In genomic region chr7:5052931-5053343, GRCm38 (mm10) we compare ENCODE assay signal across 8 mouse cellular contexts. TPM values are rescaled to one million over a fixed set of nuclear protein-coding genes. Genes with fewer than 3 reads are reported as not detected.
DNase-seq lines count a peak whose midpoint lies in the region; ATAC-seq and TF ChIP-seq lines count a peak whose summit lies in the region.

No protein-coding gene starts in this region.

- peak overlapping the region; percentile 90 for H3K4me2 ChIP-seq in forebrain, embryonic 14.5 days (ENCODE audit: low read length)
- H3K4me2 ChIP-seq in liver, embryonic 16.5 days (ENCODE audit: low read depth, low read length) = 0 out of 2 replicates have a peak overlapping the region, but pooled peaks have one; percentile 4

- H3K9me3 ChIP-seq in ES-Bruce4 (replicated peaks; ENCODE audit: control insufficient read depth, insufficient read depth, low read length, poor library complexity, severe bottlenecking) = no peaks in the 10 kb centered on the region
- no peaks in the 10 kb centered on the region for H3K9me3 ChIP-seq in forebrain, embryonic 14.5 days (replicated peaks; ENCODE audit: control insufficient read depth, low read length)
- no peaks in the 10 kb centered on the region for H3K9me3 ChIP-seq in liver, embryonic 16.5 days (replicated peaks; ENCODE audit: control insufficient read depth, low read length)

- intact Hi-C loops in heart, adult 2 months (cut with DNase I) = loop anchor here (5.0 kb wide), 1 partner anchor 186 kb away; no protein-coding TSS in a partner anchor

- H3K4me1 ChIP-seq in heart, adult 2 months (ENCODE audit: control insufficient read depth, insufficient read depth, low read length) = peaks cover 2% of the 10 kb centered on the region; the same call in 1 of the 2 replicates
- peaks cover 5% of the 10 kb centered on the region for H3K4me1 ChIP-seq in ES-Bruce4 (ENCODE audit: control insufficient read depth, insufficient read depth, low read length)
- peaks cover 26% of the 10 kb centered on the region for H3K4me1 ChIP-seq in forebrain, embryonic 14.5 days (ENCODE audit: control insufficient read depth, insufficient read depth, low read length)
- H3K4me1 ChIP-seq in liver, embryonic 16.5 days (ENCODE audit: control insufficient read depth, low read depth, low read length) = peaks cover 4% of the 10 kb centered on the region

- no peak for ATAC-seq in forebrain, embryonic 14.5 days
- ATAC-seq in liver, embryonic 16.5 days (ENCODE audit: low read depth) = no peak

- H3K9ac ChIP-seq in heart, adult 2 months (ENCODE audit: low read depth, low read length) = peak overlapping the region; percentile 8
- peak overlapping the region; percentile 79 for H3K9ac ChIP-seq in ES-Bruce4 (ENCODE audit: low read depth, poor library complexity, severe bottlenecking)
- H3K9ac ChIP-seq in forebrain, embryonic 14.5 days (ENCODE audit: low read length) = peak overlapping the region; percentile 91
- H3K9ac ChIP-seq in liver, embryonic 16.5 days (ENCODE audit: low read depth, low read length) = no peak overlapping the region

- no peak for TF ChIP-seq CTCF in heart, adult 2 months (IDR thresholded peaks at IDR 0.05)
- no peak for TF ChIP-seq CTCF in ES-Bruce4 (IDR thresholded peaks at IDR 0.05; ENCODE audit: low read depth, low read length)

- peak overlapping the region; percentile 16; the same call in 1 of the 2 replicates for H3K4me3 ChIP-seq in heart, adult 2 months
- H3K4me3 ChIP-seq in ES-Bruce4 (ENCODE audit: low read depth, low read length) = peak overlapping the region; percentile 63
- H3K4me3 ChIP-seq in forebrain, embryonic 14.5 days (ENCODE audit: low read depth, low read length) = peak overlapping the region; percentile 78
- peak overlapping the region; percentile 1; the same call in 1 of the 2 replicates for H3K4me3 ChIP-seq in liver, embryonic 16.5 days (ENCODE audit: low read depth, low read length)

- H3K27me3 ChIP-seq in heart, adult 2 months (ENCODE audit: control insufficient read depth, insufficient read depth, low read length) = peaks cover 20% of the 10 kb centered on the region
- H3K27me3 ChIP-seq in ES-Bruce4 (ENCODE audit: control insufficient read depth, insufficient read depth, low read length, poor library complexity, severe bottlenecking) = no peaks in the 10 kb centered on the region
- peaks cover 51% of the 10 kb centered on the region for H3K27me3 ChIP-seq in forebrain, embryonic 14.5 days (replicated peaks; ENCODE audit: control insufficient read depth, insufficient read depth, low read length)
- H3K27me3 ChIP-seq in liver, embryonic 16.5 days (ENCODE audit: control insufficient read depth, insufficient read depth, low read depth, low read length) = peaks cover 94% of the 10 kb centered on the region

- no peak for TF ChIP-seq EP300 in heart, adult 2 months (IDR thresholded peaks at IDR 0.05; ENCODE audit: insufficient read depth, low read depth, low read length)
- no peak for TF ChIP-seq EP300 in ES-Bruce4 (IDR thresholded peaks at IDR 0.05; ENCODE audit: insufficient read depth, low read depth, low read length)

- peak in 1 of 2 experiments; percentile 33 for DNase-seq in heart, adult 2 months
- DNase-seq in heart, adult 8-10 months (ENCODE audit: low spot score) = no peak
- no peak for DNase-seq in forebrain, embryonic 14.5 days (ENCODE audit: low spot score)
- DNase-seq in frontal cortex, adult 2 months (ENCODE audit: extremely low spot score in 1 of 2, low spot score in 1 of 2) = no peak
- DNase-seq in layer of hippocampus, adult 11-12 months (ENCODE audit: low spot score) = no peak
- no peak for DNase-seq in left cerebral cortex, adult 11 months (ENCODE audit: low spot score)

- WGBS in heart, adult 2 months = 25% methylated on average over 45 of the region's 45 CpGs
- WGBS in forebrain, embryonic 14.5 days = 6% methylated on average over 45 of the region's 45 CpGs
- 3% methylated on average over 45 of the region's 45 CpGs for WGBS in liver, embryonic 16.5 days (ENCODE audit: insufficient replicate concordance)

- TF ChIP-seq POLR2A in heart, adult 2 months (IDR thresholded peaks at IDR 0.05; ENCODE audit: insufficient read depth, low read depth, low read length) = no peak
- no peak for TF ChIP-seq POLR2A in ES-Bruce4 (IDR thresholded peaks at IDR 0.05; ENCODE audit: insufficient read depth, low read length)

- H3K79me2 ChIP-seq in heart, adult 2 months (replicated peaks; ENCODE audit: control insufficient read depth, insufficient read depth, low read length) = no peaks in the 10 kb centered on the region

- no peak overlapping the region for H3K27ac ChIP-seq in heart, adult 2 months
- H3K27ac ChIP-seq in ES-Bruce4 (ENCODE audit: insufficient read depth, low read length) = no peak overlapping the region
- no peak overlapping the region for H3K27ac ChIP-seq in forebrain, embryonic 14.5 days (ENCODE audit: low read depth, low read length)
- H3K27ac ChIP-seq in liver, embryonic 16.5 days (ENCODE audit: low read length) = no peak overlapping the region

- no peaks in the 10 kb centered on the region for H3K36me3 ChIP-seq in heart, adult 2 months (ENCODE audit: control insufficient read depth, insufficient read depth, low read length)
- H3K36me3 ChIP-seq in ES-Bruce4 (ENCODE audit: control insufficient read depth, insufficient read depth, low read length, poor library complexity, severe bottlenecking) = no peaks in the 10 kb centered on the region
- no peaks in the 10 kb centered on the region for H3K36me3 ChIP-seq in forebrain, embryonic 14.5 days (ENCODE audit: control insufficient read depth, insufficient read depth, low read length)
- no peaks in the 10 kb centered on the region for H3K36me3 ChIP-seq in liver, embryonic 16.5 days (ENCODE audit: control insufficient read depth, insufficient read depth)

RNA-seq across cellular contexts. Expression of gene Zfp580, which starts 1.6 kb away (rescaled TPM):
- 1 to 10 TPM; 3.4 to 4.4 TPM for total RNA-seq in heart, adult 2 months (2021)
- polyA plus RNA-seq in heart, adult 2 months (2012; rRNA removed) = 7.4 and 12.7 TPM in 2 replicates
- total RNA-seq in heart, adult 8-10 months (2022) = 1 to 10 TPM; 3.2 to 4.4 (median 4.0) TPM
- 14.0 and 16.0 TPM in 2 replicates for polyA plus RNA-seq in ES-Bruce4 (2011; ENCODE audit: insufficient read depth, insufficient read length, low read depth, missing spikeins)
- 54.5 and 64.9 TPM in 2 replicates for polyA plus RNA-seq in forebrain, embryonic 14.5 days (2014; fragmentation: Nextera tagmentation; extraction: Ambion mirVana)
- polyA plus RNA-seq in liver, embryonic 16.5 days (2015; fragmentation: Nextera tagmentation; extraction: Ambion mirVana) = 0.89 and 1.8 TPM in 2 replicates
- polyA plus RNA-seq in frontal cortex, adult 2 months (2012; rRNA removed) = 49.7 and 56.0 TPM in 2 replicates

RNA-seq across cellular contexts. Expression of gene U2af2, which starts 9.0 kb away (rescaled TPM):
- total RNA-seq in heart, adult 2 months (2021) = 10 to 100 TPM; 65.6 to 68.5 TPM
- polyA plus RNA-seq in heart, adult 2 months (2012; rRNA removed) = 84.4 and 118 TPM in 2 replicates
- total RNA-seq in heart, adult 8-10 months (2022) = 10 to 100 TPM; 61.7 to 69.8 (median 64.9) TPM
- polyA plus RNA-seq in ES-Bruce4 (2011; ENCODE audit: insufficient read depth, insufficient read length, low read depth, missing spikeins) = 236 and 262 TPM in 2 replicates
- 124 and 133 TPM in 2 replicates for polyA plus RNA-seq in forebrain, embryonic 14.5 days (2014; fragmentation: Nextera tagmentation; extraction: Ambion mirVana)
- polyA plus RNA-seq in liver, embryonic 16.5 days (2015; fragmentation: Nextera tagmentation; extraction: Ambion mirVana) = 48.2 and 48.8 TPM in 2 replicates
- polyA plus RNA-seq in frontal cortex, adult 2 months (2012; rRNA removed) = 225 and 229 TPM in 2 replicates

RNA-seq across cellular contexts. Expression of gene Zfp784, which starts 14.7 kb away (rescaled TPM):
- 1 to 10 TPM; 5.0 to 5.6 TPM for total RNA-seq in heart, adult 2 months (2021)
- 6.7 and 7.0 TPM in 2 replicates for polyA plus RNA-seq in heart, adult 2 months (2012; rRNA removed)
- total RNA-seq in heart, adult 8-10 months (2022) = 1 to 10 TPM; 4.9 to 7.4 (median 6.0) TPM
- 0.30 TPM in 1 of 2 replicates, not detected in the other for polyA plus RNA-seq in ES-Bruce4 (2011; ENCODE audit: insufficient read depth, insufficient read length, low read depth, missing spikeins)
- polyA plus RNA-seq in forebrain, embryonic 14.5 days (2014; fragmentation: Nextera tagmentation; extraction: Ambion mirVana) = 6.2 and 6.3 TPM in 2 replicates
- polyA plus RNA-seq in liver, embryonic 16.5 days (2015; fragmentation: Nextera tagmentation; extraction: Ambion mirVana) = 1.3 and 1.7 TPM in 2 replicates
- 8.4 and 8.8 TPM in 2 replicates for polyA plus RNA-seq in frontal cortex, adult 2 months (2012; rRNA removed)

RNA-seq across cellular contexts. Expression of gene 4632433K11Rik, which starts 19.0 kb away (rescaled TPM):
- total RNA-seq in heart, adult 2 months (2021) = not detected
- not detected in 2 replicates for polyA plus RNA-seq in heart, adult 2 months (2012; rRNA removed)
- total RNA-seq in heart, adult 8-10 months (2022) = under 1 TPM in 1 of 4 experiments, not detected in 3; 0.37 TPM
- 1.9 TPM in 1 of 2 replicates, not detected in the other for polyA plus RNA-seq in ES-Bruce4 (2011; ENCODE audit: insufficient read depth, insufficient read length, low read depth, missing spikeins)
- not detected in 2 replicates for polyA plus RNA-seq in forebrain, embryonic 14.5 days (2014; fragmentation: Nextera tagmentation; extraction: Ambion mirVana)
- not detected in 2 replicates for polyA plus RNA-seq in liver, embryonic 16.5 days (2015; fragmentation: Nextera tagmentation; extraction: Ambion mirVana)
- not detected in 2 replicates for polyA plus RNA-seq in frontal cortex, adult 2 months (2012; rRNA removed)

RNA-seq across cellular contexts. Expression of gene Epn1, which starts 27.1 kb away (rescaled TPM):
- total RNA-seq in heart, adult 2 months (2021) = 100 to 1,000 TPM; 160 to 192 TPM
- 174 and 181 TPM in 2 replicates for polyA plus RNA-seq in heart, adult 2 months (2012; rRNA removed)
- total RNA-seq in heart, adult 8-10 months (2022) = 100 to 1,000 TPM; 164 to 192 (median 185) TPM
- 68.8 and 69.1 TPM in 2 replicates for polyA plus RNA-seq in ES-Bruce4 (2011; ENCODE audit: insufficient read depth, insufficient read length, low read depth, missing spikeins)
- 71.3 and 89.0 TPM in 2 replicates for polyA plus RNA-seq in forebrain, embryonic 14.5 days (2014; fragmentation: Nextera tagmentation; extraction: Ambion mirVana)
- 45.2 and 46.6 TPM in 2 replicates for polyA plus RNA-seq in liver, embryonic 16.5 days (2015; fragmentation: Nextera tagmentation; extraction: Ambion mirVana)
- polyA plus RNA-seq in frontal cortex, adult 2 months (2012; rRNA removed) = 387 and 425 TPM in 2 replicates

Comparison
In these comparisons a context has a peak if more than half of its experiments do, and no peak if none do; other contexts are left out.
1. H3K4me3 ChIP-seq: peak in every context shown above with its lines; median percentile 78 in forebrain, embryonic 14.5 days; 63 in ES-Bruce4; 16 in heart, adult 2 months; 1 in liver, embryonic 16.5 days.